Mouse (Mus musculus) adrenal gland, postnatal 14 days (tissue): ENCODE data around the gene Depdc5. TPM values are rescaled to one million over a fixed set of nuclear protein-coding genes. Genes with fewer than 3 reads are reported as not detected.
"Not testable (repeated sequence)": the region's sequence is repeated elsewhere in the genome, so short reads cannot be mapped to it uniquely, and the experiment has no call there.

ENCODE experiments used
- DNase-seq: peaks from one replicate; pipeline ENCODE4 v3.0.0; 2021; ENCODE audit warnings: mixed read lengths
- long read RNA-seq, 2 experiments: library from polyadenylated mRNA; stranded (forward); transcript quantifications; one replicate each; pipeline ENCODE4 v2.0.0; 2021
- total RNA-seq: library from RNA; stranded (reverse); gene quantifications from 2 replicates; pipeline ENCODE4 v1.2.3, GENCODE M21; 2021

Gene Depdc5
- 34.4 and 35.4 TPM in 2 replicates for total RNA-seq
- long read RNA-seq, experiment 1, partial matches to known transcripts = 7 of 12 reads
- long read RNA-seq, experiment 1, other reads (novel, unspliced or antisense) = 5 of 12 reads
- long read RNA-seq, experiment 2, full-length matches to known transcripts = 1 of 12 reads
- long read RNA-seq, experiment 2, partial matches to known transcripts = 5 of 12 reads
- long read RNA-seq, experiment 2, other reads (novel, unspliced or antisense) = 6 of 12 reads

GRCm38 (mm10) chr5:32863253-32864228, at the start of gene Depdc5:
Gene Depdc5, plus strand, starts transcription at chr5:32863701.
- peak; percentile 98 for DNase-seq

GRCm38 (mm10) chr5:32815396-32815795, 48.1 kb upstream of the Depdc5 start:
- DNase-seq = no peak

- no peak for DNase-seq
These were observed 43.0 kb upstream of the Depdc5 start for GRCm38 (mm10) chr5:32820471-32820870.

- peak; percentile 17 for DNase-seq
These were observed 36.5 kb upstream of the Depdc5 start, which contains the start of gene Gm20671 for GRCm38 (mm10) chr5:32827009-32827408. Gene Gm20671, minus strand, starts transcription at chr5:32827109.

- not testable (repeated sequence) for DNase-seq
These were observed 34.7 kb upstream of the Depdc5 start for GRCm38 (mm10) chr5:32828766-32829165.

GRCm38 (mm10) chr5:32830054-32830453, 33.4 kb upstream of the Depdc5 start:
- DNase-seq = no peak

- no peak for DNase-seq
These were observed 29.0 kb upstream of the Depdc5 start for GRCm38 (mm10) chr5:32834497-32834896.

GRCm38 (mm10) chr5:32836976-32837375, 26.5 kb upstream of the Depdc5 start:
- DNase-seq = no peak

GRCm38 (mm10) chr5:32840029-32840428, 23.5 kb upstream of the Depdc5 start:
- DNase-seq = no peak

- no peak for DNase-seq
These were observed 14.3 kb upstream of the Depdc5 start for GRCm38 (mm10) chr5:32849178-32849577.

- DNase-seq = not testable (repeated sequence)
These were observed 13.9 kb upstream of the Depdc5 start for GRCm38 (mm10) chr5:32849580-32849979.

GRCm38 (mm10) chr5:32852026-32852425, 11.5 kb upstream of the Depdc5 start:
- no peak for DNase-seq

GRCm38 (mm10) chr5:32853731-32854507, 9.6 kb upstream of the Depdc5 start, which contains the start of gene Prr14l:
Gene Prr14l, minus strand, starts transcription at chr5:32854256.
- peak; percentile 99 for DNase-seq

- DNase-seq = no peak
These were observed 8.7 kb upstream of the Depdc5 start for GRCm38 (mm10) chr5:32854818-32855217.

GRCm38 (mm10) chr5:32855274-32855673, 8.2 kb upstream of the Depdc5 start:
- DNase-seq = not testable (repeated sequence)

GRCm38 (mm10) chr5:32857781-32858220, 5.7 kb upstream of the Depdc5 start:
- peak; percentile 73 for DNase-seq

- no peak for DNase-seq
These were observed 2.4 kb upstream of the Depdc5 start for GRCm38 (mm10) chr5:32861082-32861481.

- DNase-seq = peak; percentile 43
These were observed 900 bp upstream of the Depdc5 start for GRCm38 (mm10) chr5:32862469-32863132.

GRCm38 (mm10) chr5:32869389-32870024, 6.0 kb downstream of the Depdc5 start:
- no peak for DNase-seq

- no peak for DNase-seq
These were observed 8.8 kb downstream of the Depdc5 start for GRCm38 (mm10) chr5:32872346-32872745.

GRCm38 (mm10) chr5:32886739-32887138, 23.2 kb downstream of the Depdc5 start:
- no peak for DNase-seq
